Mouse (Mus musculus) forebrain, embryonic 15.5 days (tissue): Measurements from ENCODE around the gene Htra1. TPM values are rescaled to one million over a fixed set of nuclear protein-coding genes. Genes with fewer than 3 reads are reported as not detected.

Experiments used
- ATAC-seq: fragments of 200-750 bp; cut with Nextera tagmentation; replicated peaks from 2 replicates; pipeline ENCODE4 v1.8.0; 2017; ENCODE audit warnings: mild to moderate bottlenecking, moderate TSS enrichment, moderate library complexity
- H3K27ac ChIP-seq: fragments of 300-500 bp; sonication (generic); replicated peaks from 2 replicates; pipeline ENCODE4 v1.5.1; 2015; ENCODE audit warnings: mild to moderate bottlenecking, inconsistent platforms
- H3K27me3 ChIP-seq: fragments of 300-500 bp; sonication (generic); 2 replicates; pipeline ENCODE4 v1.6.1; 2015; ENCODE audit warnings: inconsistent platforms
- H3K36me3 ChIP-seq: fragments of 300-500 bp; sonication (generic); 2 replicates; pipeline ENCODE4 v1.6.1; 2015; ENCODE audit warnings: mild to moderate bottlenecking, inconsistent platforms
- H3K4me1 ChIP-seq: fragments of 300-500 bp; sonication (generic); 2 replicates; pipeline ENCODE4 v1.6.1; 2015; ENCODE audit warnings: inconsistent platforms
- H3K4me2 ChIP-seq: fragments of 300-500 bp; sonication (generic); replicated peaks from 2 replicates; pipeline ENCODE4 v1.6.1; 2015; ENCODE audit warnings: mild to moderate bottlenecking, inconsistent platforms
- H3K4me3 ChIP-seq: fragments of 300-500 bp; sonication (generic); 2 replicates; pipeline ENCODE4 v1.5.1; 2015; ENCODE audit warnings: mild to moderate bottlenecking, inconsistent platforms
- H3K9ac ChIP-seq: fragments of 300-500 bp; sonication (generic); replicated peaks from 2 replicates; pipeline ENCODE4 v1.6.1; 2015; ENCODE audit warnings: mild to moderate bottlenecking, inconsistent platforms
- H3K9me3 ChIP-seq: fragments of 300-500 bp; sonication (generic); 2 replicates; pipeline ENCODE4 v1.6.1; 2016; ENCODE audit warnings: inconsistent platforms
- WGBS: fragments of 180-500 bp; shearing (Covaris S2); methylation state at CpG from one replicate; pipeline ENCODE4 v1.1.7; 2015; ENCODE audit warnings: mixed read lengths; 5-methylcytosine and 5-hydroxymethylcytosine counted together
- polyA plus RNA-seq: library from polyadenylated mRNA; unstranded; fragments of >200 nt; fragmentation: Nextera tagmentation; extraction: Ambion mirVana; gene quantifications from 2 replicates; pipeline ENCODE4 v1.2.1, GENCODE M21; 2015

Htra1 gene
- polyA plus RNA-seq, 1 experiment from 2014 or later: 23.6 TPM

- Histone ChIP-seq H3K9me3 (no peaks in the 10 kb centered on the region), H3K4me3 (no peak overlapping the region), H3K36me3 (no peaks in the 10 kb centered on the region), H3K4me2 (no peak overlapping the region), H3K27me3 (no peaks in the 10 kb centered on the region), H3K27ac (no peak overlapping the region), H3K4me1 (peaks cover 26% of the 10 kb centered on the region), H3K9ac (no peak overlapping the region)
- 71% methylated on average over 3 of the region's 3 CpGs for WGBS
- no peak for ATAC-seq
Measured at GRCm38 (mm10) chr7:130969507-130969906, 33.6 kb downstream of the Htra1 start.

GRCm38 (mm10) chr7:130972767-130973166, 36.9 kb downstream of the Htra1 start:
- 90% methylated on average over 9 of the region's 9 CpGs for WGBS

GRCm38 (mm10) chr7:130976305-130976935, 40.5 kb downstream of the Htra1 start:
- peak; percentile 60 for ATAC-seq
- H3K9ac ChIP-seq: no peak overlapping the region
- no peak overlapping the region for H3K4me2 ChIP-seq
- H3K4me3 ChIP-seq: no peak overlapping the region
- 44% methylated on average over 13 of the region's 13 CpGs for WGBS
- no peaks in the 10 kb centered on the region for H3K9me3 ChIP-seq
- H3K4me1 ChIP-seq: peaks cover 38% of the 10 kb centered on the region
- H3K36me3 ChIP-seq: no peaks in the 10 kb centered on the region
- no peaks in the 10 kb centered on the region for H3K27me3 ChIP-seq
- peak overlapping the region; percentile 60 for H3K27ac ChIP-seq

More at GRCm38 (mm10) chr7:130972767-130973166, 36.9 kb downstream of the Htra1 start:
- H3K27me3 ChIP-seq: no peaks in the 10 kb centered on the region
- no peaks in the 10 kb centered on the region for H3K9me3 ChIP-seq
- H3K36me3 ChIP-seq: no peaks in the 10 kb centered on the region
- peaks cover 23% of the 10 kb centered on the region for H3K4me1 ChIP-seq
- no peak overlapping the region for H3K4me3 ChIP-seq
- no peak overlapping the region for H3K4me2 ChIP-seq
- no peak overlapping the region for H3K9ac ChIP-seq
- no peak overlapping the region for H3K27ac ChIP-seq
- ATAC-seq: no peak

- Histone ChIP-seq H3K9ac (no peak overlapping the region), H3K27me3 (no peaks in the 10 kb centered on the region), H3K9me3 (no peaks in the 10 kb centered on the region), H3K36me3 (no peaks in the 10 kb centered on the region), H3K4me2 (no peak overlapping the region), H3K27ac (peak overlapping the region; percentile 60), H3K4me1 (peaks cover 38% of the 10 kb centered on the region), H3K4me3 (no peak overlapping the region)
- WGBS: 20% methylated on average over 5 of the region's 5 CpGs
- peak; percentile 76 for ATAC-seq
Measured at GRCm38 (mm10) chr7:130977794-130978521, 42.0 kb downstream of the Htra1 start.

- no peak overlapping the region for H3K9ac ChIP-seq
- H3K9me3 ChIP-seq: no peaks in the 10 kb centered on the region
- no peak overlapping the region for H3K4me2 ChIP-seq
- H3K4me3 ChIP-seq: no peak overlapping the region
- WGBS: 69% methylated on average over 1 of the region's 1 CpGs
- no peaks in the 10 kb centered on the region for H3K27me3 ChIP-seq
- ATAC-seq: no peak
- H3K36me3 ChIP-seq: no peaks in the 10 kb centered on the region
- peaks cover 38% of the 10 kb centered on the region for H3K4me1 ChIP-seq
- H3K27ac ChIP-seq: peak overlapping the region; percentile 15; the same call in 1 of the 2 replicates
Measured at GRCm38 (mm10) chr7:130978545-130978944, 42.6 kb downstream of the Htra1 start.

GRCm38 (mm10) chr7:130980130-130980529, 44.2 kb downstream of the Htra1 start:
- Histone ChIP-seq H3K27me3 (no peaks in the 10 kb centered on the region), H3K4me3 (no peak overlapping the region), H3K9ac (no peak overlapping the region), H3K4me2 (no peak overlapping the region), H3K27ac (no peak overlapping the region), H3K9me3 (no peaks in the 10 kb centered on the region), H3K36me3 (no peaks in the 10 kb centered on the region), H3K4me1 (peaks cover 38% of the 10 kb centered on the region)
- no peak for ATAC-seq
- WGBS: 91% methylated on average over 5 of the region's 5 CpGs

GRCm38 (mm10) chr7:130982371-130982770, 46.5 kb downstream of the Htra1 start:
- 32% methylated on average over 4 of the region's 4 CpGs for WGBS
- peaks cover 30% of the 10 kb centered on the region for H3K4me1 ChIP-seq
- no peak overlapping the region for H3K9ac ChIP-seq
- no peaks in the 10 kb centered on the region for H3K9me3 ChIP-seq
- ATAC-seq: no peak
- H3K4me3 ChIP-seq: no peak overlapping the region
- H3K27me3 ChIP-seq: no peaks in the 10 kb centered on the region
- no peak overlapping the region for H3K4me2 ChIP-seq
- no peaks in the 10 kb centered on the region for H3K36me3 ChIP-seq
- no peak overlapping the region for H3K27ac ChIP-seq

GRCm38 (mm10) chr7:130982881-130983280, 47.0 kb downstream of the Htra1 start:
- no peak overlapping the region for H3K4me3 ChIP-seq
- H3K4me1 ChIP-seq: peaks cover 24% of the 10 kb centered on the region
- H3K9ac ChIP-seq: no peak overlapping the region
- H3K27me3 ChIP-seq: no peaks in the 10 kb centered on the region
- WGBS: 68% methylated on average over 3 of the region's 3 CpGs
- ATAC-seq: no peak
- H3K9me3 ChIP-seq: no peaks in the 10 kb centered on the region
- H3K4me2 ChIP-seq: no peak overlapping the region
- no peaks in the 10 kb centered on the region for H3K36me3 ChIP-seq
- no peak overlapping the region for H3K27ac ChIP-seq

GRCm38 (mm10) chr7:130984294-130984693, 48.4 kb downstream of the Htra1 start:
- Histone ChIP-seq H3K4me1 (peaks cover 10% of the 10 kb centered on the region), H3K4me3 (no peak overlapping the region), H3K4me2 (no peak overlapping the region), H3K9ac (no peak overlapping the region), H3K27ac (no peak overlapping the region), H3K9me3 (no peaks in the 10 kb centered on the region), H3K27me3 (no peaks in the 10 kb centered on the region), H3K36me3 (no peaks in the 10 kb centered on the region)
- WGBS: 87% methylated on average over 7 of the region's 7 CpGs
- no peak for ATAC-seq

- 92% methylated on average over 12 of the region's 12 CpGs for WGBS
- Histone ChIP-seq H3K27ac (no peak overlapping the region), H3K9ac (no peak overlapping the region), H3K4me1 (peaks cover 1% of the 10 kb centered on the region; the same call in 1 of the 2 replicates), H3K36me3 (no peaks in the 10 kb centered on the region), H3K27me3 (no peaks in the 10 kb centered on the region), H3K4me2 (no peak overlapping the region), H3K4me3 (no peak overlapping the region), H3K9me3 (no peaks in the 10 kb centered on the region)
- no peak for ATAC-seq
Measured at GRCm38 (mm10) chr7:130985193-130985592, 49.3 kb downstream of the Htra1 start.

GRCm38 (mm10) chr7:130985716-130986115, 49.8 kb downstream of the Htra1 start:
- Histone ChIP-seq H3K36me3 (no peaks in the 10 kb centered on the region), H3K9me3 (no peaks in the 10 kb centered on the region), H3K27me3 (no peaks in the 10 kb centered on the region), H3K9ac (no peak overlapping the region), H3K27ac (no peak overlapping the region), H3K4me3 (no peak overlapping the region), H3K4me1 (no peaks in the 10 kb centered on the region), H3K4me2 (no peak overlapping the region)
- no peak for ATAC-seq
- 90% methylated on average over 3 of the region's 3 CpGs for WGBS

- Histone ChIP-seq H3K36me3 (no peaks in the 10 kb centered on the region), H3K4me3 (no peak overlapping the region), H3K27ac (no peak overlapping the region), H3K9me3 (no peaks in the 10 kb centered on the region), H3K4me2 (no peak overlapping the region), H3K9ac (no peak overlapping the region), H3K27me3 (no peaks in the 10 kb centered on the region), H3K4me1 (no peaks in the 10 kb centered on the region)
- 69% methylated on average over 5 of the region's 5 CpGs for WGBS
- no peak for ATAC-seq
Measured at GRCm38 (mm10) chr7:130988146-130988545, 52.2 kb downstream of the Htra1 start.
